8 mouse cellular contexts compared by ENCODE assay signal in genomic region chr8:126667086-126667720, GRCm38 (mm10).
DNase-seq lines count a peak whose midpoint lies in the region; ATAC-seq and TF ChIP-seq lines count a peak whose summit lies in the region.

No protein-coding gene starts in this region.

- H3K36me3 ChIP-seq in kidney, embryonic 15.5 days: no peaks in the 10 kb centered on the region
- H3K36me3 ChIP-seq in limb, embryonic 11.5 days (ENCODE audit: control insufficient read depth, insufficient read depth, low read length): no peaks in the 10 kb centered on the region

- H3K9ac ChIP-seq in kidney, embryonic 15.5 days: peak overlapping the region; percentile 31
- peak overlapping the region; percentile 56 for H3K9ac ChIP-seq in limb, embryonic 11.5 days (ENCODE audit: low read length)

- H3K4me1 ChIP-seq in kidney, embryonic 15.5 days: peaks cover 70% of the 10 kb centered on the region
- H3K4me1 ChIP-seq in limb, embryonic 11.5 days (ENCODE audit: control insufficient read depth, insufficient read depth, low read length): peaks cover 49% of the 10 kb centered on the region
- peaks cover 52% of the 10 kb centered on the region for H3K4me1 ChIP-seq in olfactory bulb, adult 2 months (ENCODE audit: control insufficient read depth, insufficient read depth, low read length)

- H3K27ac ChIP-seq in kidney, embryonic 15.5 days: peak overlapping the region; percentile 98
- peak overlapping the region; percentile 97 for H3K27ac ChIP-seq in limb, embryonic 11.5 days (replicated peaks; ENCODE audit: low read depth, low read length)
- H3K27ac ChIP-seq in olfactory bulb, adult 2 months (ENCODE audit: insufficient read depth, low read depth, low read length): peak overlapping the region; percentile 100

- no peaks in the 10 kb centered on the region for H3K9me3 ChIP-seq in kidney, embryonic 15.5 days (replicated peaks)
- H3K9me3 ChIP-seq in limb, embryonic 11.5 days (ENCODE audit: control insufficient read depth, low read length): no peaks in the 10 kb centered on the region

- ATAC-seq in kidney, embryonic 15.5 days (replicated peaks; ENCODE audit: low FRiP score): peak; percentile 13; the same call in 1 of the 2 replicates
- ATAC-seq in limb, embryonic 11.5 days (ENCODE audit: insufficient number of reproducible peaks, low FRiP score, low TSS enrichment, low read depth): no peak

- no peak overlapping the region for H3K4me3 ChIP-seq in kidney, embryonic 15.5 days (replicated peaks)
- 0 out of 2 replicates have a peak overlapping the region, but pooled peaks have one; percentile 12 for H3K4me3 ChIP-seq in limb, embryonic 11.5 days (ENCODE audit: low read depth, low read length)
- no peak overlapping the region for H3K4me3 ChIP-seq in olfactory bulb, adult 2 months (ENCODE audit: insufficient read depth, low read depth, low read length)

- H3K4me2 ChIP-seq in kidney, embryonic 15.5 days: peak overlapping the region; percentile 46
- H3K4me2 ChIP-seq in limb, embryonic 11.5 days (ENCODE audit: low read depth, severe bottlenecking): no peak overlapping the region; the same call in 1 of the 2 replicates

- TF ChIP-seq POLR2A in olfactory bulb, adult 2 months (IDR thresholded peaks at IDR 0.05; ENCODE audit: insufficient read depth, low read depth, low read length): no peak

- 51% methylated on average over 12 of the region's 12 CpGs for WGBS in kidney, embryonic 15.5 days
- WGBS in limb, embryonic 11.5 days: 61% methylated on average over 12 of the region's 12 CpGs
- 26% methylated on average over 12 of the region's 12 CpGs for WGBS in olfactory bulb, adult 2 months

- no peaks in the 10 kb centered on the region for H3K27me3 ChIP-seq in kidney, embryonic 15.5 days
- no peaks in the 10 kb centered on the region for H3K27me3 ChIP-seq in limb, embryonic 11.5 days (ENCODE audit: control insufficient read depth, insufficient read depth, low read length)

- no peak for TF ChIP-seq CTCF in olfactory bulb, adult 2 months (IDR thresholded peaks at IDR 0.05; ENCODE audit: insufficient read depth, low read depth, low read length)

- DNase-seq in kidney, adult 18-20 months: no peak
- DNase-seq in Muller cell, postnatal 12 days (ENCODE audit: inconsistent ontology term): peak; percentile 87
- peak; percentile 90 for DNase-seq in fat pad, adult 2 months (ENCODE audit: extremely low read depth, low read depth, low spot score)
- no peak for DNase-seq in limb, embryonic 11.5 days (ENCODE audit: low spot score)
- no peak for DNase-seq in frontal cortex, postnatal 25 days (ENCODE audit: low spot score in 2 of 2)
- DNase-seq in cerebellum, adult 8-10 months: no peak

Comparison
In these comparisons a context has a peak if more than half of its experiments do, and no peak if none do; other contexts are left out.
1. DNase-seq: peak in Muller cell, postnatal 12 days (single experiment) and fat pad, adult 2 months (single experiment); none in kidney, adult 18-20 months (single experiment), limb, embryonic 11.5 days (single experiment), frontal cortex, postnatal 25 days (0 of 2) and cerebellum, adult 8-10 months (single experiment).
2. Peak in every context shown above with its lines, with median percentiles within 50 percentile points of each other: H3K27ac ChIP-seq.